Mouse (Mus musculus): ENCODE results near the gene Agxt2. TPM values are rescaled to one million over a fixed set of nuclear protein-coding genes. Genes with fewer than 3 reads are reported as not detected.

Agxt2 gene
- not detected for total RNA-seq (2021)

- DNase-seq: no peak
Observed at GRCm38 (mm10) chr15:10358039-10358948, at the start of gene Agxt2. Agxt2 (plus strand) TSS chr15:10358532.

GRCm38 (mm10) chr15:10311826-10312225, 46.5 kb upstream of the Agxt2 start:
- DNase-seq: no peak

- peak; percentile 71 for DNase-seq
Observed at GRCm38 (mm10) chr15:10313522-10314455, 44.5 kb upstream of the Agxt2 start.

- DNase-seq: no peak
Observed at GRCm38 (mm10) chr15:10325080-10325479, 33.3 kb upstream of the Agxt2 start, which contains the start of gene Gm21973. Gm21973 (plus strand) TSS chr15:10325380.

DNA sequence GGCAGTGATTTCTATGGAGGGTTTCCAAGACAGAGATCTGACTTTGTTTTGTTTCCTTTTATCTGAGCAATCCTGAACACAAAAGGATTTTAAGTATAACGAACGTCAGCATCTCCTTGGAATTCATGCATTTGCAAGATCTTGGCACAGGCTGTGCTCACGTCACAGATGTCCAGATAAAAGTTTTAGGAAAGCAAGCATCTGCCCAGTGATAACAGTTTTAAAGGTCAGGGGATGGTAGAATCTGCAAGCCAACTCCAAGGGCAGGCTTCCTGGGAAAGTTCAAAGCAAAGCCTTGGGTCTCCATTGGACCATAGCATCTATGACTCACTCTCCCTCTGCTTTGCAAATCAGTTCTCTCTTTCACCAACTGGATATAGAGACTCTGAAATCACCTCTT, 27.7 kb upstream of the Agxt2 start:
- DNase-seq: no peak

- no peak for DNase-seq
Observed at GRCm38 (mm10) chr15:10332566-10332965, 25.8 kb upstream of the Agxt2 start.

DNA sequence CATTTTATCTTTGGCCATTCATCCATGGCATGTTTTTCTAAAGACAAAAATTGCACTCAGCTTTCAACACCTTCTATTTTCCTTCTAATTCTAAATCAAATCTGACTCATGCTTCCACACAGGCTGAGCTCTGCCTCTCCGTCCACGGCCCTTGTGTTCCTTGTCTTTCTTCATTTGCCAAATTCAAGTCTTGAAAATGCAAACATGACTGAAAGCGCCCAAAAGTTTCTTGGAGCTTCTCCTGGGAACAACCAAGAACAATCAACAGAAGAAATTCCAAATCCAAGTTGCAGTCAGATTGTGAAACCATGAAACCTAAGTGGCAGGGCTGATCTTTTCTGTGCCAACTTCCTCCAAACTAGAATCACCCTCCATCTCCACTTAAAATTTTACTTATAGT, 19.7 kb upstream of the Agxt2 start:
- no peak for DNase-seq

DNA sequence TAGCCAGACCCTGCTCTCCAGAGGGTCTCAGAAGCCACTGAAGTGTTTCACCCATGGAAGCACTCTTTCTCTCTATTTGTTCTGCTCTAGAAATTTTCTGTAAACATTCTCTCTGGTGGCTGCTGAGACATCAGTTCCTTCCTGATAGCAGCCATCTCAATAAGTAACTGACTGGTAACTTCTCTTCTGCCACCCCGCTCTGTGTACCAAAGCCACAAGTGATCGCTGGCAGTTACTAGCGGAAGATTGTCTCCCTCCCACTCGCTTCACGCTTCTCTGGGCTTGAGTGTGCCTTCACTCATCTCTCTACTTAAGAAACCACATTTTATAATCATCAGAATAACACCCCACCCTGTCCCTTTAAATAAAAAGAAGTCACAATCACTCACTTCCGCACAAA, 11.3 kb upstream of the Agxt2 start:
- no peak for DNase-seq

- DNase-seq: no peak
Observed at GRCm38 (mm10) chr15:10366331-10366730, 8.0 kb downstream of the Agxt2 start.

DNA sequence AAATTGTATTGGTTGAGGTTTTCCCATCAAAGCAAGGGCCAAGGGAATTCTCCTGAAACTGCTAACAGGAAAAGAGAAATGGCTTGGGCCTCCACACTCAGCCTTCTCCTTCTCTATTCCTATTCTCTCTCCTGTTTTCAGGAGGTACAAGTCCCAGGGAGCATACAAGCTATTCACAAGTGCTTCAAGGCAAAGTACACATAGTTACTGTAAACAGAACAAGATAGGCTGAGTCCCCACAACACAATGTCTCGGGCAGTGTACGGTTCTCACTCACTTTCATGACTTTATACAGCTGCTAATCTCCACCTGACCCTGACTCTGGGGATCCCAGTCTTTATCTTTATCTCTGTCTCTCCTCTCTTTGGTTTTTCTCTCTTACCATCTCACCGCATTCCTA, 17.1 kb downstream of the Agxt2 start:
- no peak for DNase-seq

DNA sequence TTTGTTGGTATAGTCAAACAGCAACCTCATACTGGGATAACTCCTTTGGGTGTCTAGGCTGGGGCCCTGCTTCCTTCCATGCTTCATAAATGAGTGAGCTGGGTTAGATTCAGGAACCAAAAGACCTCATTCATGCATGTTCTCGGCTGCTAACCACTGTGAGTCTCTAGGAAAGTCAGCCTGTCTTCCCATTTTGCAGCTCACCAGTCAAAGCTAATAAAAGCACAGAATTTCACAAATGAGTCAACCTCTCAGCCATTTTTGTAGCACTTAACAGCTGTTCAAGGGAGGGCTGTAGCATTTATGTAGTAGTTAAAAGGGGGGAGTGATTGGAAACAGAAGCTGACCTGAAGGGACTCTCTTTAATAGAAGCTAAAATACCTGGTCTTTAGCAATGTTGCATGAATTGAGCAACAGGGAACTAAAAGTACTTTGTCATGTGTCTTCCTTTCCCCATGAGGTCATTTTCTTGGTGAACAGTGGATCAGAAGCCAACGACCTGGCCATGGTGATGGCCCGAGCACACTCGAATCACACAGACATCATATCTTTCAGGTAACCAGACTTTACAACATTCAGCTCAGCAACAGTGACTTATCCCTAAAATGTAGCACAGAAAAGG, 20.1 kb downstream of the Agxt2 start:
- no peak for DNase-seq

DNA sequence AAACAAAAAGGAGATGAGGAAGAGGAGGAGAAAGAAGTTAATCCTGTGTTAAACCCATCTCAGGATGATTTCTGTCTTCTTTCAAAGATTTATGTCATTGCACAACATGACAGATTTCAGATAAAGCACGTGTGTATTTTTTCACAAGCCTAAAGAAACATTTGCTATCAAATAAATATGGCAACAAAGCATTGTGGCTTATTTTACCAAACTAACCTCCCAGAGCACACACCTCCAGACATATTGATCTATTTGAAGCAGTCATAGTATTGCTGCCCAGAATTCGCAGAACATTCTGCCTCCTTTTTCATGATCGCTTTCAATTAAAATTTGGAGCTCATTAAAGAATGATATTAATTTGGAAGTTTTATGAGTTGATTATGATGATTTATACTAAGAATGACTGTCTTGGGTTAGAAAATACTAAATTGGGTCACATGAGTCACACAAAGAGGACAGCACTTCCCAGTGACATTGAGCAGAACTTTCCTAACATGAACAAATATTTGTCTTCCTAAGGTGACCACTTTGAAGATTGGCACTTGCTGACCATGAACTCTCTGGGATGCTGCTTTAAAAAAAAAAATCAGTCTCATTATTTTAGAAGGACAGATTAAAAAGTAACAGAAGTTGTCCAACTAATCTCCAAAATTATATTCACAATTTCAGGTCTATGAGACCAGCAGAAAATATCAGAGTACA, 21.6 kb downstream of the Agxt2 start:
- DNase-seq: no peak

DNA sequence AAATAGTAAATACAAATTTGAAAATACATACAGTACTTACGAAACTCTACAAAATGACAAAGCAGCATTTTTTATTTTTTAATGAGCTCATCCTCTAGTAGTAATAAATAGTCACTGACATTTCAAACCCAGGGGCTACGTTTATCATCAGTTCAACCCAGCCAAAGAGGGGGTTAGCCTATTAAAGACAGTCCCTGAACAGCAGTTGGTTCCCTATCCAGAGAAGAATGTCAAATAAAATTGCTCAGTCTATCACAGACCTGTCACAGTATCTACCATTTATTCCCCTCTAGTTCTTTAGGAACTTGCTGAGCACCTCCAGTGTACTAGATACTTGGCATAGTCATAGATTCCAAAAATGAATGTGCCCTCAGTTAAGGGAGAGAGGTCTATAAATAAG, 28.9 kb downstream of the Agxt2 start:
- DNase-seq: no peak

GRCm38 (mm10) chr15:10399795-10400194, 41.5 kb downstream of the Agxt2 start:
- no peak for DNase-seq

GRCm38 (mm10) chr15:10400415-10400814, 42.1 kb downstream of the Agxt2 start:
- no peak for DNase-seq

DNA sequence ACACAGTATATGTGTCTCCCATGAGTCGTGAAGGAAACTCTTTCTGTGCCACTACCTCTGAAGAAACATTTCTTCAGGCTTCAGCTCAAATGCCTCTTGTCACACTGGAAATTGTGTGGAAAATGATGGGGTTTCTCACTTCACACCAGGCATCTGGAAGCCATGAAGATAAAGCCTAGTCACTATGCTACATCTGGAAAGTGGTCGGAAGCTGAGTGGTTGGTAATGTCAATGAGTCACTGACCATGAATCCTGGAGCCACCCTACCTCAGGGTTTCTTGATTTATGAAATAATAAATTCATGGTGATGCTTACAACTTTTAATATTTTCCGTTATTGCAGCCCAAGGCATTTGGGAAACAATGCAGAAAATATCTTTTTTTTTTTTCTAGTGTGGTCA, 51.5 kb downstream of the Agxt2 start:
- no peak for DNase-seq

- no peak for DNase-seq
Observed at GRCm38 (mm10) chr15:10410881-10411280, 52.5 kb downstream of the Agxt2 start.

GRCm38 (mm10) chr15:10413656-10414055, 55.3 kb downstream of the Agxt2 start:
- DNase-seq: no peak

- no peak for DNase-seq
Observed at GRCm38 (mm10) chr15:10421138-10421784, 62.9 kb downstream of the Agxt2 start.

DNA sequence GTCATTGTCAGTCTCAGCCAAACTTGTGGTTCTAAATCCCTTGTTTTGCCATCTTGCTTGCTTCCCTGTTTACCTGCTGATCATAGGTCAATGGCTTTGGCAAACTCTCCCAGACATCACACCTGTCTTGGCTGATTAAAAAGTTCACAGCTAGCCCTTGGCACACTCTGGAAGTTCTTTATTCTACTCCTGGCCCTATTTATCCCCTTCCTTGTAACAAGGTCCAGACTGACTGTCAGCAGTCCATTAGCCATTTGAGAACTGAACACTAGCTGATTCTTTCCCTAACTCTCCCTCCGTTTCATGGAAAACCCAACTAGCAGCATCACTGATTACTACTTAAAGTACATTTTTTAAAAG, 63.4 kb downstream of the Agxt2 start:
- no peak for DNase-seq

- no peak for DNase-seq
Observed at GRCm38 (mm10) chr15:10426124-10426523, 67.8 kb downstream of the Agxt2 start.
